Mouse (Mus musculus): Measurements from ENCODE around the gene Kazald1. TPM values are rescaled to one million over a fixed set of nuclear protein-coding genes. Genes with fewer than 3 reads are reported as not detected.
"Not testable (repeated sequence)": the region's sequence is repeated elsewhere in the genome, so short reads cannot be mapped to it uniquely, and the experiment has no call there.

Gene Kazald1
- polyA plus RNA-seq, 2 experiments: 0.15 to 0.29 TPM

- no peak overlapping the region for H3K27ac ChIP-seq
- no peak for DNase-seq (ENCODE audit: low read depth in 3 of 3, low spot score in 3 of 3)
- H3K4me3 ChIP-seq (ENCODE audit: insufficient read depth in 1 of 2, low read depth in 2 of 2, low read length in 2 of 2): no peak overlapping the region
- no peak for ATAC-seq (ENCODE audit: insufficient read depth)
- no peak overlapping the region for H3K4me2 ChIP-seq (ENCODE audit: low read depth)
- peak; percentile 45 for TF ChIP-seq CTCF (IDR thresholded peaks at IDR 0.05; ENCODE audit: low read depth)
- TF ChIP-seq EP300 (IDR thresholded peaks at IDR 0.05; ENCODE audit: low read depth): no peak
- no peaks in the 10 kb centered on the region for H3K27me3 ChIP-seq (ENCODE audit: control insufficient read depth, insufficient read depth, low read length)
- no peaks in the 10 kb centered on the region for H3K36me3 ChIP-seq (replicated peaks; ENCODE audit: control insufficient read depth, insufficient read depth, low read depth)
- WGBS (ENCODE audit: insufficient replicate concordance): 51% methylated on average over 17 of the region's 17 CpGs
- H3K9ac ChIP-seq (replicated peaks): no peak overlapping the region
- H3K9me3 ChIP-seq (ENCODE audit: control insufficient read depth, low read length): no peaks in the 10 kb centered on the region
- peaks cover 0 to 2% of the 10 kb centered on the region in 2 experiments; a peak in 1 of 4 replicates for H3K4me1 ChIP-seq (replicated peaks; ENCODE audit: control insufficient read depth in 2 of 2, insufficient read depth in 2 of 2, low read length in 1 of 2)
These were observed 42.3 kb upstream of the Kazald1 start for GRCm38 (mm10) chr19:45032570-45033332.

- Histone ChIP-seq H3K4me2 (ENCODE audit: low read depth) (no peak overlapping the region), H3K36me3 (replicated peaks; ENCODE audit: control insufficient read depth, insufficient read depth, low read depth) (no peaks in the 10 kb centered on the region), H3K9me3 (ENCODE audit: control insufficient read depth, low read length) (no peaks in the 10 kb centered on the region), H3K4me1 (replicated peaks; ENCODE audit: control insufficient read depth in 2 of 2, insufficient read depth in 2 of 2, low read length in 1 of 2) (no peaks in the 10 kb centered on the region), H3K27me3 (ENCODE audit: control insufficient read depth, insufficient read depth, low read length) (peaks cover 2% of the 10 kb centered on the region), H3K9ac (replicated peaks) (no peak overlapping the region), H3K4me3 (ENCODE audit: insufficient read depth in 1 of 2, low read depth in 2 of 2, low read length in 2 of 2) (no peak overlapping the region), H3K27ac (no peak overlapping the region)
- WGBS (ENCODE audit: insufficient replicate concordance): 25% methylated on average over 16 of the region's 16 CpGs
- peak; percentile 88 for TF ChIP-seq CTCF (IDR thresholded peaks at IDR 0.05; ENCODE audit: low read depth)
- TF ChIP-seq EP300 (IDR thresholded peaks at IDR 0.05; ENCODE audit: low read depth): no peak
- no peak for DNase-seq (ENCODE audit: low read depth in 3 of 3, low spot score in 3 of 3)
- ATAC-seq (ENCODE audit: insufficient read depth): 0 out of 2 replicates have a peak, but pooled peaks have one; percentile 19
These were observed 38.2 kb upstream of the Kazald1 start for GRCm38 (mm10) chr19:45036867-45037266.

DNA sequence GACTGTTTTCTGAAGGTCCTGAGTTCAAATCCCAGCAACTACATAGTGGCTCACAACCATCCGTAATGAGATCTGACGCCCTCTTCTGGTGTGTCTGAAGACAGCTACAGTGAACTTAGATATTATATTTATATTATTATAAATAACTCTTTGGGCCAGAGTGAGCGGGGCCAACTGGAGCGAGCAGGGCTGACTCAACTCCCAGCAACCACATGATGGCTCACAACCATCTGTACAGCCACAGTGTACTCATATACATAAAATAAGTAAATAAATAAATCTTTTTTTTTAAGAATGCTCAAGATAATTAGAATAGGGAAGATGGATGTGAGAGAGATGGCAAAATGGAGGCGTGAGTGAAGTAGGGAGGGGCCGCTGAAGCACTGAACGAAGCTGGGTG lies 36.8 kb upstream of the Kazald1 start:
- H3K36me3 ChIP-seq (replicated peaks; ENCODE audit: control insufficient read depth, insufficient read depth, low read depth); H3K9me3 ChIP-seq (ENCODE audit: control insufficient read depth, low read length); H3K4me3 ChIP-seq (ENCODE audit: insufficient read depth in 1 of 2, low read depth in 2 of 2, low read length in 2 of 2); ATAC-seq (ENCODE audit: insufficient read depth); H3K4me1 ChIP-seq (replicated peaks; ENCODE audit: control insufficient read depth in 2 of 2, insufficient read depth in 2 of 2, low read length in 1 of 2); DNase-seq (ENCODE audit: low read depth in 3 of 3, low spot score in 3 of 3); H3K4me2 ChIP-seq (ENCODE audit: low read depth); H3K27ac ChIP-seq; H3K27me3 ChIP-seq (ENCODE audit: control insufficient read depth, insufficient read depth, low read length); H3K9ac ChIP-seq (replicated peaks): not testable (repeated sequence)
- 73% methylated on average over 7 of the region's 7 CpGs for whole genome bisulfite sequencing (ENCODE audit: insufficient replicate concordance)

- no peaks in the 10 kb centered on the region for H3K4me1 ChIP-seq (replicated peaks; ENCODE audit: control insufficient read depth in 2 of 2, insufficient read depth in 2 of 2, low read length in 1 of 2)
- DNase-seq (ENCODE audit: low read depth in 3 of 3, low spot score in 3 of 3): no peak
- 33% methylated on average over 13 of the region's 13 CpGs for WGBS (ENCODE audit: insufficient replicate concordance)
- no peak overlapping the region for H3K27ac ChIP-seq
- no peak for ATAC-seq (ENCODE audit: insufficient read depth)
- H3K9me3 ChIP-seq (ENCODE audit: control insufficient read depth, low read length): no peaks in the 10 kb centered on the region
- no peak overlapping the region for H3K4me2 ChIP-seq (ENCODE audit: low read depth)
- no peaks in the 10 kb centered on the region for H3K36me3 ChIP-seq (replicated peaks; ENCODE audit: control insufficient read depth, insufficient read depth, low read depth)
- H3K9ac ChIP-seq (replicated peaks): no peak overlapping the region
- TF ChIP-seq CTCF (IDR thresholded peaks at IDR 0.05; ENCODE audit: low read depth): no peak
- H3K27me3 ChIP-seq (ENCODE audit: control insufficient read depth, insufficient read depth, low read length): peaks cover 14% of the 10 kb centered on the region
- no peak overlapping the region for H3K4me3 ChIP-seq (ENCODE audit: insufficient read depth in 1 of 2, low read depth in 2 of 2, low read length in 2 of 2)
These were observed 34.8 kb upstream of the Kazald1 start for GRCm38 (mm10) chr19:45040214-45040613.

DNA sequence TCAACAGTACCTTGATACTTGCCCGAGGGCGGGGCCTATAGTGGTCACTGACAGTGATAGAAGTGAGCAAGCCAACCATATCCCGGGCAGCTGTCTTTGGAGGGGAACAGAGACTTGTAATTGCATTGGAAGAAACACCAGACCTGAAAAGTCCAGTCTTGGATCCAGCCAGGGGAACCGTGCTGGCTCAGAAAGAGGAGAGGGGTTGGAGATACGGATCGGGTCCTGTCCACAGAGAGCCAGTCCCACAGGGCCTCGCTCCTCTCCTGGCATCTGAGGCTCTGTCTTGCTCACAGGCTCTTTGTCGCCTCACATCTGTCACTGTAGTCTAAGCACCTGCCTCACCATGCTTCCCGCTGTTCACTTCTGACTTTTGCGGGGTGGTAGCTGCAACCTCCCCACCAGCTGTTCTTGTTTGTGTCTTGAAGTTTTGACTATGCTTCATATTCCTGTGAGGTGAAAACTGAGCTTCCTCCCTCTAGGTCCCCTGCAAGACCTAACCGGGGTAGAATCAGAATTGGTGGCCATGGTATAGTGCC lies 30.6 kb upstream of the Kazald1 start:
- Histone ChIP-seq H3K27me3 (ENCODE audit: control insufficient read depth, insufficient read depth, low read length) (peaks cover 25% of the 10 kb centered on the region), H3K4me1 (replicated peaks; ENCODE audit: control insufficient read depth in 2 of 2, insufficient read depth in 2 of 2, low read length in 1 of 2) (peaks cover 0 to 19% of the 10 kb centered on the region in 2 experiments; a peak in 2 of 4 replicates), H3K9ac (replicated peaks) (no peak overlapping the region)

More for the DNA sequence above, 30.6 kb upstream of the Kazald1 start:
- 53% methylated on average over 11 of the region's 11 CpGs for WGBS (ENCODE audit: insufficient replicate concordance)
- Histone ChIP-seq H3K4me3 (ENCODE audit: insufficient read depth in 1 of 2, low read depth in 2 of 2, low read length in 2 of 2) (no peak overlapping the region), H3K9me3 (ENCODE audit: control insufficient read depth, low read length) (no peaks in the 10 kb centered on the region), H3K36me3 (replicated peaks; ENCODE audit: control insufficient read depth, insufficient read depth, low read depth) (no peaks in the 10 kb centered on the region), H3K27ac (no peak overlapping the region), H3K4me2 (ENCODE audit: low read depth) (no peak overlapping the region)
- no peak for TF ChIP-seq EP300 (IDR thresholded peaks at IDR 0.05; ENCODE audit: low read depth)
- TF ChIP-seq CTCF (IDR thresholded peaks at IDR 0.05; ENCODE audit: low read depth): no peak
- DNase-seq (ENCODE audit: low read depth in 3 of 3, low spot score in 3 of 3) (no peak), ATAC-seq (ENCODE audit: insufficient read depth) (no peak)

Measured in liver, embryonic 14.5 days (tissue).